Mouse (Mus musculus) lung, postnatal 25 days (tissue): Measurements from ENCODE around the gene Tldc1.

Experiments
- DNase-seq: peaks from one replicate; pipeline ENCODE4 v3.0.0; 2022; ENCODE audit warnings: low spot score

The Tldc1 gene

DNA sequence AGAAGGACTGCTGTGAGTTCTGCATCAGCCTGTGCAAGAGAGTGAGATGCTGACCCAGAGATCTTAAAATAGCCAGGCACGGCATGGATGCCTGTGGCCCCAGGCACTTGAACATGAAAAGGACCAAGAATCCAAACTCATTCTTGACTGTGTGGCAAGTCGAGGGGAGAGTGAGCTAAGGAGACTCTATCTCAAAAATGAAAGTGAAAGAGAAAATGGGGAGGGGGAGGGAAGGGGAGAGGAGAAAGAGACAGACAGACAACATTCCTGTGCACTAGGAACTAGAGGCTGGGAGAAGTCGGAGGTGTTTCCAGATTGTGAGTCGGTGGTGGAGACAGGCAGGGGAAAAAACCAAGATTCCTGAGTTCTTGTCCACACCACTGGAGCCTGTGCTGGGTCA, 54.5 kb downstream of the Tldc1 start:
- no peak for DNase-seq

GRCm38 (mm10) chr8:119722348-119722747, 55.9 kb downstream of the Tldc1 start:
- DNase-seq = no peak

GRCm38 (mm10) chr8:119719011-119719501, 59.2 kb downstream of the Tldc1 start:
- DNase-seq = no peak

DNA sequence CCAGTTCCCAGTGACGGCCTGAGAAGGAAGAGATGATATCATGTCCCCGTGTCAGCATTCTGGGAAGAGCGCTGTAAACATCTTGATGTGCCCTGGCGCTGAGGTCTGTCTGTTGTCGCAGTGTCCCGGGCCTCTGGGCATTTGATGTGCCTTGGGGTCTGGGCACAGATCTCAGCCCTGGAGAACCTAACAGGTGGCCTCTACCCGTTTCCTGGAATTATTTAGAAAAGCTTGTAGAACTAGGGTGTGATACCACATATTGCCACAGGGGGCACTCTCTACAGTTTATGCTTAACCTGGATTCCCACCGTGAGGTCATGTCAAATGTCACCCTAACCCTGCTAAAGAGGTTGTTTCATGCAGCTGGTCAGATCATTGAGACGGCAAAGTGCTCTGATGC, 60.5 kb downstream of the Tldc1 start:
- DNase-seq = peak; percentile 66

- peak; percentile 29 for DNase-seq
These were observed 61.4 kb downstream of the Tldc1 start for GRCm38 (mm10) chr8:119716730-119717299.

- peak; percentile 90 for DNase-seq
These were observed 63.0 kb downstream of the Tldc1 start for GRCm38 (mm10) chr8:119715221-119715620.

- peak; percentile 43 for DNase-seq
These were observed 64.8 kb downstream of the Tldc1 start for GRCm38 (mm10) chr8:119713421-119713820.

DNA sequence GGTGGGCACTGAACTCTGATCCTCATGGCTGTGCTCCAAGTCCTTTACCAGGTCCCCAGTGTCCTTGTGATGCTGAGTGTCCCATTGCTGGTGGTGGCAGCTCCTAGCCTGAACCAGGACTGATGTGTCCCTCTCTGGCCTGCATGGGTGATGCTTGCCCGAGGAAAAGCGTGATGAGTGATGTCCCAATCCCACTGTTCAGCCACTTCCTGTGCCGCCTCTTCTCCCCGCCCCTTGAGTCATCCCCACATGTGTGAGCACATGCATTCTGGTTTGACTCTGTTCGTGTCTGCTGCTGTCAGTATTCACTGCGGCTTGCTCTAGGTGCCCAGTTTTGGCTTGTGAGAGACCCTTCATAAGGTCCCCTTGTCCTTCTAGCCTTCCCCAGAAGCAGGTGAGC, 66.0 kb downstream of the Tldc1 start:
- peak; percentile 45 for DNase-seq
